Mouse (Mus musculus) kidney, postnatal 0 days (tissue): ENCODE results near the gene Cdkn3. TPM values are rescaled to one million over a fixed set of nuclear protein-coding genes. Genes with fewer than 3 reads are reported as not detected.

Experiments
- ATAC-seq: fragments of 200-750 bp; cut with Nextera tagmentation; replicated peaks from 2 replicates; pipeline ENCODE4 v1.8.0; 2017; ENCODE audit warnings: low read depth, moderate number of reproducible peaks, moderate TSS enrichment, moderate library complexity; ENCODE audit not compliant: low FRiP score
- DNase-seq: peaks from one replicate; pipeline ENCODE4 v3.0.0-alpha.2; 2016; ENCODE audit warnings: low spot score
- H3K27ac ChIP-seq: fragments of 300-500 bp; sonication (generic); 2 replicates; pipeline ENCODE4 v1.5.1; 2014; ENCODE audit warnings: mild to moderate bottlenecking
- H3K27me3 ChIP-seq: fragments of 300-500 bp; sonication (generic); 2 replicates; pipeline ENCODE4 v1.6.1; 2014; ENCODE audit warnings: low read length, mixed read lengths; ENCODE audit not compliant: insufficient read depth
- H3K36me3 ChIP-seq: fragments of 300-500 bp; sonication (generic); 2 replicates; pipeline ENCODE4 v1.6.1; 2014; ENCODE audit warnings: low read length, mixed read lengths; ENCODE audit not compliant: insufficient read depth
- H3K4me1 ChIP-seq: fragments of 300-500 bp; sonication (generic); replicated peaks from 2 replicates; pipeline ENCODE4 v1.6.1; 2014; ENCODE audit warnings: antibody characterized with exemption, low read length, mixed read lengths; ENCODE audit not compliant: insufficient read depth
- H3K4me2 ChIP-seq: fragments of 300-500 bp; sonication (generic); 2 replicates; pipeline ENCODE4 v1.6.1; 2014; ENCODE audit warnings: mild to moderate bottlenecking, low read length, moderate library complexity, mixed read lengths
- H3K4me3 ChIP-seq: fragments of 300-500 bp; sonication (generic); replicated peaks from 2 replicates; pipeline ENCODE4 v1.5.1; 2014; ENCODE audit warnings: low read depth, low read length
- H3K9ac ChIP-seq: fragments of 300-500 bp; sonication (generic); 2 replicates; pipeline ENCODE4 v1.6.1; 2014; ENCODE audit warnings: low read depth, low read length
- H3K9me3 ChIP-seq: fragments of 300-500 bp; sonication (generic); replicated peaks from 2 replicates; pipeline ENCODE4 v1.6.1; 2016; ENCODE audit warnings: low read length, inconsistent platforms, mixed read lengths
- CTCF ChIP-seq: IDR thresholded peaks from 2 replicates; pipeline ENCODE4 v1.5.1; 2016; ENCODE audit warnings: antibody characterized with exemption, low read depth, mild to moderate bottlenecking, moderate library complexity
- WGBS: fragments of 180-500 bp; shearing (Covaris S2); extraction: QIAGEN DNeasy Blood & Tissue Kit; methylation state at CpG from one replicate; pipeline ENCODE4 v1.1.7; 2014; 5-methylcytosine and 5-hydroxymethylcytosine counted together
- polyA plus RNA-seq: library from polyadenylated mRNA; unstranded; fragments of >200 nt; fragmentation: Nextera tagmentation; extraction: Ambion mirVana; gene quantifications from 2 replicates; pipeline ENCODE4 v1.2.1, GENCODE M21; 2015

The Cdkn3 gene
- polyA plus RNA-seq, 1 experiment from 2014 or later, result 44.0 TPM

GRCm38 (mm10) chr14:46803259-46803658 lies 42.9 kb downstream of the Cdkn3 start:
- Histone ChIP-seq H3K4me2 (no peak overlapping the region), H3K36me3 (0 out of 2 replicates have a peak, but pooled peaks cover 4% of the 10 kb centered on the region), H3K9ac (no peak overlapping the region), H3K27me3 (no peaks in the 10 kb centered on the region), H3K9me3 (no peaks in the 10 kb centered on the region), H3K4me3 (no peak overlapping the region), H3K27ac (no peak overlapping the region), H3K4me1 (no peaks in the 10 kb centered on the region)
- TF ChIP-seq CTCF, result no peak
- ATAC-seq (no peak), DNase-seq (no peak)
- WGBS, result 81% methylated on average over 4 of the region's 4 CpGs

GRCm38 (mm10) chr14:46803791-46804190 lies 43.5 kb downstream of the Cdkn3 start:
- DNase-seq, result no peak

GRCm38 (mm10) chr14:46806186-46806585 lies 45.8 kb downstream of the Cdkn3 start:
- DNase-seq (no peak), ATAC-seq (no peak)
- H3K4me2 ChIP-seq, result no peak overlapping the region
- peaks cover 19% of the 10 kb centered on the region; the same call in 1 of the 2 replicates for H3K36me3 ChIP-seq
- H3K27me3 ChIP-seq, result no peaks in the 10 kb centered on the region
- no peak overlapping the region for H3K9ac ChIP-seq
- no peak overlapping the region for H3K27ac ChIP-seq
- no peaks in the 10 kb centered on the region for H3K9me3 ChIP-seq
- no peaks in the 10 kb centered on the region for H3K4me1 ChIP-seq
- TF ChIP-seq CTCF, result no peak
- no peak overlapping the region for H3K4me3 ChIP-seq
- WGBS, result 85% methylated on average over 5 of the region's 5 CpGs

More at GRCm38 (mm10) chr14:46803791-46804190, 43.5 kb downstream of the Cdkn3 start:
- no peak for ATAC-seq
- no peak overlapping the region for H3K4me3 ChIP-seq
- no peak for TF ChIP-seq CTCF
- no peak overlapping the region for H3K4me2 ChIP-seq
- 73% methylated on average over 1 of the region's 1 CpGs for WGBS
- no peak overlapping the region for H3K27ac ChIP-seq
- 0 out of 2 replicates have a peak, but pooled peaks cover 5% of the 10 kb centered on the region for H3K36me3 ChIP-seq
- no peaks in the 10 kb centered on the region for H3K4me1 ChIP-seq
- no peaks in the 10 kb centered on the region for H3K27me3 ChIP-seq
- H3K9me3 ChIP-seq, result no peaks in the 10 kb centered on the region
- H3K9ac ChIP-seq, result no peak overlapping the region

- Histone ChIP-seq H3K27ac (no peak overlapping the region), H3K27me3 (no peaks in the 10 kb centered on the region), H3K9me3 (no peaks in the 10 kb centered on the region), H3K4me3 (no peak overlapping the region), H3K4me1 (no peaks in the 10 kb centered on the region), H3K36me3 (peaks cover 28% of the 10 kb centered on the region; the same call in 1 of the 2 replicates), H3K4me2 (no peak overlapping the region), H3K9ac (no peak overlapping the region)
- ATAC-seq (no peak), DNase-seq (no peak)
- 75% methylated on average over 3 of the region's 3 CpGs for WGBS
- TF ChIP-seq CTCF, result no peak
Measured at GRCm38 (mm10) chr14:46807927-46808326, 47.6 kb downstream of the Cdkn3 start.

DNA sequence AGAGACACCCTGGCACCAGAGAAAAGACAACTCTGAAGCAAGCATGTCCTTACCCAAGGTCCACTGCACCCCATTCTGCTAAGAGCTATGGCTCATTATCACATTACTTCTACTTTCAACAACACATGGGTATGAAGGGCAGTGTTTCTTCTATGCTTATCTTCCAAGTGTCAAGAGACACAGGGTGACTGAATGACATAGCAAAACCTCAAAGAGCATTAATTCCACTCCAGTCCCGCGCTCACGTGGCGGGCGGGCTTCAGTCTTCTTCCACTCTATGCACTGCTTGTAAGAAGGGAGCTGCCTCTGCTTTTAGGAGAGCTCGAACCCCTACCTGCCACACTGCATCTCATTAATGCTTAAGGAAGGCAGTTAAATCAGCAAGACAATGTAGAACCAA lies 55.3 kb downstream of the Cdkn3 start:
- no peak for TF ChIP-seq CTCF
- Histone ChIP-seq H3K4me3 (no peak overlapping the region), H3K27ac (no peak overlapping the region), H3K4me2 (no peak overlapping the region), H3K27me3 (no peaks in the 10 kb centered on the region), H3K9me3 (no peaks in the 10 kb centered on the region), H3K4me1 (peaks cover 4% of the 10 kb centered on the region; the same call in 1 of the 2 replicates), H3K36me3 (peaks cover 41% of the 10 kb centered on the region), H3K9ac (no peak overlapping the region)
- DNase-seq, result no peak
- ATAC-seq, result no peak
- 91% methylated on average over 6 of the region's 6 CpGs for WGBS

GRCm38 (mm10) chr14:46816916-46817622 lies 56.7 kb downstream of the Cdkn3 start:
- H3K4me3 ChIP-seq, result no peak overlapping the region
- DNase-seq, result no peak
- H3K4me1 ChIP-seq, result peaks cover 8% of the 10 kb centered on the region
- H3K36me3 ChIP-seq, result peaks cover 32% of the 10 kb centered on the region
- WGBS, result 92% methylated on average over 8 of the region's 8 CpGs
- no peak overlapping the region for H3K27ac ChIP-seq
- H3K27me3 ChIP-seq, result no peaks in the 10 kb centered on the region
- no peaks in the 10 kb centered on the region for H3K9me3 ChIP-seq
- no peak for ATAC-seq
- H3K4me2 ChIP-seq, result no peak overlapping the region
- no peak overlapping the region for H3K9ac ChIP-seq
- TF ChIP-seq CTCF, result no peak
